Mouse (Mus musculus) cerebellum, adult 2 months (tissue): Measurements from ENCODE around the gene 1810046K07Rik.

Experiments used
- CTCF ChIP-seq: fragments of 200-500 bp; IDR thresholded peaks from 2 replicates; pipeline ENCODE4 v1.5.1; 2011; ENCODE audit warnings: low read depth, mild to moderate bottlenecking, control low read depth, low read length, moderate library complexity, borderline replicate concordance; ENCODE audit not compliant: insufficient read depth
- POLR2A ChIP-seq: fragments of 200-500 bp; IDR thresholded peaks from 2 replicates; pipeline ENCODE4 v1.6.1; 2011; ENCODE audit warnings: low read length, control low read depth, borderline replicate concordance; ENCODE audit not compliant: insufficient read depth

- TF ChIP-seq POLR2A, result no peak
- TF ChIP-seq CTCF, result no peak
Observed at GRCm38 (mm10) chr9:51318246-51318645, 10.5 kb downstream of the 1810046K07Rik start.
